Mouse (Mus musculus) right cerebral cortex, adult 2 months (tissue): ENCODE results near the gene Olfr921.

Experiments used
- DNase-seq, 2 experiments: peaks; one replicate each; pipeline ENCODE4 v3.0.0; 2021 to 2022; ENCODE audit warnings: low spot score in 2 of 2

The Olfr921 gene

GRCm38 (mm10) chr9:38772768-38773167 is at the start of gene Olfr921:
Gene Olfr921 (plus strand): TSS chr9:38773068.
- DNase-seq, result no peak

GRCm38 (mm10) chr9:38724044-38724443 is 48.8 kb upstream of the Olfr921 start:
- DNase-seq, result no peak

GRCm38 (mm10) chr9:38728218-38728617 is 44.6 kb upstream of the Olfr921 start:
- no peak for DNase-seq

- no peak for DNase-seq
Observed at GRCm38 (mm10) chr9:38741408-38741807, 31.5 kb upstream of the Olfr921 start.

GRCm38 (mm10) chr9:38744619-38745315 is 28.1 kb upstream of the Olfr921 start:
- no peak for DNase-seq

- DNase-seq, result no peak
Observed at GRCm38 (mm10) chr9:38751999-38752398, 20.9 kb upstream of the Olfr921 start, which contains the start of gene Olfr920. Gene Olfr920 (plus strand): TSS chr9:38752299.

GRCm38 (mm10) chr9:38792689-38793088 is 19.8 kb downstream of the Olfr921 start:
- DNase-seq, result no peak

GRCm38 (mm10) chr9:38805696-38806095 is 32.8 kb downstream of the Olfr921 start:
- peak; percentile 11 to 51 for DNase-seq

GRCm38 (mm10) chr9:38814314-38814713 is 41.4 kb downstream of the Olfr921 start, which contains the start of gene Olfr922:
Gene Olfr922 (plus strand): TSS chr9:38814614.
- DNase-seq, result no peak

- no peak for DNase-seq
Observed at GRCm38 (mm10) chr9:38815458-38815986, 42.7 kb downstream of the Olfr921 start.

GRCm38 (mm10) chr9:38826245-38826644 is 53.4 kb downstream of the Olfr921 start, which contains the start of gene Olfr923:
Gene Olfr923 (plus strand): TSS chr9:38826545.
- DNase-seq, result no peak
